Mouse (Mus musculus) heart, embryonic 10.5 days (tissue): Measurements from ENCODE around the gene Hlcs. TPM values are rescaled to one million over a fixed set of nuclear protein-coding genes. Genes with fewer than 3 reads are reported as not detected.

Experiments used
- DNase-seq: peaks from one replicate; pipeline ENCODE4 v3.0.0-alpha.2; 2017; ENCODE audit warnings: low spot score
- H3K27ac ChIP-seq: fragments of 300-500 bp; sonication (generic); 2 replicates; pipeline ENCODE4 v1.5.1; 2016; ENCODE audit warnings: mild to moderate bottlenecking
- H3K27me3 ChIP-seq: fragments of 300-500 bp; sonication (generic); 2 replicates; pipeline ENCODE4 v1.6.1; 2016; ENCODE audit warnings: mild to moderate bottlenecking; ENCODE audit not compliant: poor library complexity, insufficient read depth, severe bottlenecking
- H3K36me3 ChIP-seq: fragments of 300-500 bp; sonication (generic); 2 replicates; pipeline ENCODE4 v1.6.1; 2016; ENCODE audit warnings: mild to moderate bottlenecking, moderate library complexity
- H3K4me1 ChIP-seq: fragments of 300-500 bp; sonication (generic); 2 replicates; pipeline ENCODE4 v1.6.1; 2016; ENCODE audit warnings: mild to moderate bottlenecking
- H3K4me3 ChIP-seq: fragments of 300-500 bp; sonication (generic); 2 replicates; pipeline ENCODE4 v1.5.1; 2016; ENCODE audit warnings: mild to moderate bottlenecking, moderate library complexity
- H3K9me3 ChIP-seq: fragments of 300-500 bp; sonication (generic); 2 replicates; pipeline ENCODE4 v1.6.1; 2016; ENCODE audit warnings: mild to moderate bottlenecking, moderate library complexity
- WGBS: fragments of 180-500 bp; shearing (Covaris S2); methylation state at CpG from one replicate; pipeline ENCODE4 v1.1.7; 2016; 5-methylcytosine and 5-hydroxymethylcytosine counted together
- polyA plus RNA-seq: library from polyadenylated mRNA; unstranded; fragments of >200 nt; fragmentation: Nextera tagmentation; extraction: Ambion mirVana; gene quantifications from 2 replicates; pipeline ENCODE4 v1.2.1, GENCODE M21; 2016

Hlcs gene
- polyA plus RNA-seq, 1 experiment from 2014 or later, result 11.0 TPM

DNA sequence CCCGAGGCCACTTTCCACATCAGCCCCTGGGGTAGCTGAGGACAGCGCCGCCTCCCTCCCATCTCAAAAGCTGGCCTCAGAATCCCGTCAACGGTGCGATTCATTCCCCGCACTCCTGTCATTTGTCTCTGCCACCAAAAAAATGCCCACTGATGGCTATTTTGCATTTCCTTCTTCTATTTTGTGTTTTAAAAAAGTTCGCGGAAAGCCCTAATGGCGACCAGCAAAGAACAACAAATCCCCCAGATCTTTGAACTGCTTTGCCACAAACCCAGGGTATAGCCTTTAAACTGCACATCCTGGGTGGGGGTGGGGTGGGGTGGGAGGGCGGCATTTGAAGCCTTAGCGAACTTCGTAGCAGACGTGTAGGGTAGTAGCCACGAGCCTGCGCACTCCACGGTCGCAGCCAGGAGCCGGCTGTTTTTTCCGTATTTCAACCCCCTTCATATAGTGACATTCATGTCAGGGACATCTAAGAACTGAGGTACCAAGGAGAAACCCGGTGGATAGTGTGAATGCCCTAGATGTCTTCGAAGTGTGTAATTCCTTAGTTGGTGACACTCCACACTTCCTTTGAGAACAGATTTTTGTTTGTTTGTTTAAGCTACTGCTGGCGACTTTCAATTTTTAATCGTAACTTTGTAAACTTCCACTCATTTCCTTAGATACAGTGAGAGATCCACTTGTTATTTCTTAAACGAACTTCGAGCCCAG, 218.1 kb downstream of the Hlcs start:
- no peak overlapping the region for H3K4me3 ChIP-seq

GRCm38 (mm10) chr16:94094251-94095108, 218.9 kb downstream of the Hlcs start:
- Histone ChIP-seq H3K36me3 (no peaks in the 10 kb centered on the region), H3K27me3 (peaks cover 94% of the 10 kb centered on the region), H3K4me1 (peaks cover 24% of the 10 kb centered on the region), H3K4me3 (peak overlapping the region; percentile 15; the same call in 1 of the 2 replicates), H3K27ac (no peak overlapping the region), H3K9me3 (no peaks in the 10 kb centered on the region)
- DNase-seq, result no peak
- under 1% methylated on average over 48 of the region's 48 CpGs for WGBS

More for the DNA sequence above, 218.1 kb downstream of the Hlcs start:
- peaks cover 24% of the 10 kb centered on the region for H3K4me1 ChIP-seq
- no peaks in the 10 kb centered on the region for H3K36me3 ChIP-seq
- no peaks in the 10 kb centered on the region for H3K9me3 ChIP-seq
- H3K27me3 ChIP-seq, result peaks cover 94% of the 10 kb centered on the region
- H3K27ac ChIP-seq, result no peak overlapping the region
- under 1% methylated on average over 26 of the region's 26 CpGs for WGBS
- no peak for DNase-seq

DNA sequence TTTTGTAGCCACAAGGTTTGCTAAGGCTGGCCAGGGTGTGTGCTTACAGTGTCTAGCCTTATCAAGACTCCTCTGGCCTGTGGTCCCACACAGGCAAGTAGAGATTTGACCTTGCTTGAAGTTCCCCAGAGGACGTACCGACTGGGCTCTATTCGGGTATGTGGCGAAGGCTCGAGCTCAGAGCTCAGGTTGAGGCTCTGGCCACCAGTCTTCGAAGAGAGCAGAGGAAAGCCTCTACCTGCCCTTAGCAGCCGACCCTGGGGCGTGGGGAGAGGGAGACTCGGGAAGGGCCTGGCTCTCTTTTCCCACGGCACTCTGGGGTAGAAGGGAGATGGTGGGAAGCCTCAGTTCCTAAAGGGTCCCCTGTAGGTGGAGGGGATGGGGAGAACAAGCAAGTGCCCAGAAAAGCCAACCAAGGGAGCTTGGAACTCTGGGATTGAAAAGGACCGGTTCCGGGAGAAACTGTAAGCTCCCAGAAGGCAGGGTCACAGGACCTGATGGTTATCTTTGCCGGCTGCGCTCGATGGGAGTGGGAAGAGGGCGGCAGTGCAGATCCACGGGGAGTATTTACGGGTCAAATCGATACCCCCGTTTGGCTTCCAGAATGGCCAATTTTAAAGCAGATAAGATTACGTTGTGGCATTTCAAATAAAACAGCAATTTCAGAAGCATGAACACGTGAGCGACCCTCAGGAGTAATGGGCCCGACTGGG, 220.1 kb downstream of the Hlcs start:
- 1% methylated on average over 24 of the region's 24 CpGs for WGBS

DNA sequence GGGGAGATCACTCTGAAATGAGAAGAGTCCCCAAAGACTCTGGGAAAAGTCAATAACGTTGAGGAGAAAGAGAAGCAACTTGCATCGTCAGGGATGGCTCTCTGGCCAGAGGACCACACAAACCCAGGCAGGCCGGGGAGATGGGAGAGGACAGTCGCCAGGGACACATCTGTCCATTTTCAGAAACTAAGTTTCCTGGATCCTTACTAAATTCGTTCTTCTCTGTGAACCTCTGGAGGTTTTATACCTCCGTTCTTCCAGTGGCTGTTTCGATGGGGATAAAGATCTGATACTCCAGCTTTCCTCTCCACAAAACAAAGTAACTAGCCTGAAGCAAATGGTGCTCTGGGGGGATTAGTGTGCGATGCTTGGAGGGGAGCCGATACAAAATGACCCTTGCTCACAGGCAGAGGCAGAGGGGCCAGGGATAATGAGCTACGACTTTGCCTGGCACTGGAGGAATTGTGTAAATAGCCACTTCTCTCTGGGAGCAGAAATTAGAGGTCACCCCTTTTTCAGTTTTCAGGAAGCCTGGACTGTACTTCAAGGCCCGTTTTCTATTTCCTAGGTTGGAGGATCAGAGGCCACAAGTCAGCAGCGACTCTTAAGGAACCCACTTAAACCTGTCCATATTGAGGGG, 220.7 kb downstream of the Hlcs start:
- DNase-seq, result no peak

More for the DNA sequence above, 220.1 kb downstream of the Hlcs start:
- H3K4me1 ChIP-seq, result peaks cover 24% of the 10 kb centered on the region
- no peak overlapping the region for H3K27ac ChIP-seq
- H3K36me3 ChIP-seq, result no peaks in the 10 kb centered on the region
- peaks cover 94% of the 10 kb centered on the region for H3K27me3 ChIP-seq
- DNase-seq, result no peak
- H3K9me3 ChIP-seq, result no peaks in the 10 kb centered on the region
- no peak overlapping the region for H3K4me3 ChIP-seq

GRCm38 (mm10) chr16:94088819-94089692, 224.3 kb downstream of the Hlcs start:
- no peak overlapping the region for H3K27ac ChIP-seq
- 5% methylated on average over 14 of the region's 14 CpGs for WGBS
- no peak for DNase-seq
- no peaks in the 10 kb centered on the region for H3K36me3 ChIP-seq
- peaks cover 31% of the 10 kb centered on the region for H3K4me1 ChIP-seq
- no peak overlapping the region for H3K4me3 ChIP-seq
- no peaks in the 10 kb centered on the region for H3K9me3 ChIP-seq
- H3K27me3 ChIP-seq, result peaks cover 100% of the 10 kb centered on the region

More for the DNA sequence above, 220.7 kb downstream of the Hlcs start:
- H3K27me3 ChIP-seq, result peaks cover 94% of the 10 kb centered on the region
- 1% methylated on average over 12 of the region's 12 CpGs for WGBS
- peaks cover 17% of the 10 kb centered on the region for H3K4me1 ChIP-seq
- no peaks in the 10 kb centered on the region for H3K36me3 ChIP-seq
- no peak overlapping the region for H3K27ac ChIP-seq
- H3K4me3 ChIP-seq, result no peak overlapping the region
- no peaks in the 10 kb centered on the region for H3K9me3 ChIP-seq

- Histone ChIP-seq H3K27me3 (peaks cover 100% of the 10 kb centered on the region), H3K36me3 (no peaks in the 10 kb centered on the region), H3K4me1 (peaks cover 32% of the 10 kb centered on the region), H3K27ac (no peak overlapping the region), H3K9me3 (no peaks in the 10 kb centered on the region), H3K4me3 (no peak overlapping the region)
- no peak for DNase-seq
- 3% methylated on average over 11 of the region's 11 CpGs for WGBS
These were observed 225.1 kb downstream of the Hlcs start for GRCm38 (mm10) chr16:94088226-94088748.

DNA sequence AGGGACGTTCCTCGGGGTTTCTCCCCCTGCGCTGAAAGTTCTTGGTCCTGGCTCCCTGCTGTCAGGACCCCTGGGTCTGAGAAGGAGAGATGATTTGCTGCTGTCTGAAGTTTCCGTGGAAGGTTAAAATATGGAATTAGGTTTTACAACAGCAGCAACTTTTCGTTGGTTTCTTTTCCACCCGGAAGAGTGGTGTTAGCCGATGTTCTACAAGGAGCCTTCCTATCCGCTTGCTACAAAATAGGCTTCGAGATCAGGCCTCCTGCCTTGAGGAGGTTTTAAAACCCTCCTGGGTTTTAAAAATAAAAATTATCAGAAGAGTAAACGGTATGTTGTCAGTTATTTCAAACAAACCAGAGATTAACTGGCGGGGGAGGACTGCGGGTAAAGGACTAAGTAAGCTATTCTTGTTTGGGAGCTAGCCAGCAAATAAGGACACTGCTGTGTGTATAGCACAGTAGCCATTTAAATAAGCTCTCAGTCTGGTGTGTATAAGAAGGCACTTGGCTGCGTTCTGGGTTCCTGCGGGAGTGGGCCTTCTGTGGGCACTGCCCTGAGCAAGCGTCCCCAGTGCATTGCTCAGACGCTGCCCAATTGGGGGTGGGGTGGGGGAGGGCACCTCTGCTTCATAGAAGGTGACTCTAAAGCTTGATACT, 225.7 kb downstream of the Hlcs start:
- Histone ChIP-seq H3K27me3 (peaks cover 100% of the 10 kb centered on the region), H3K4me3 (peak overlapping the region; percentile 29; the same call in 1 of the 2 replicates), H3K4me1 (peaks cover 30% of the 10 kb centered on the region), H3K9me3 (no peaks in the 10 kb centered on the region), H3K36me3 (no peaks in the 10 kb centered on the region), H3K27ac (no peak overlapping the region)
- no peak for DNase-seq
- WGBS, result 4% methylated on average over 16 of the region's 16 CpGs

DNA sequence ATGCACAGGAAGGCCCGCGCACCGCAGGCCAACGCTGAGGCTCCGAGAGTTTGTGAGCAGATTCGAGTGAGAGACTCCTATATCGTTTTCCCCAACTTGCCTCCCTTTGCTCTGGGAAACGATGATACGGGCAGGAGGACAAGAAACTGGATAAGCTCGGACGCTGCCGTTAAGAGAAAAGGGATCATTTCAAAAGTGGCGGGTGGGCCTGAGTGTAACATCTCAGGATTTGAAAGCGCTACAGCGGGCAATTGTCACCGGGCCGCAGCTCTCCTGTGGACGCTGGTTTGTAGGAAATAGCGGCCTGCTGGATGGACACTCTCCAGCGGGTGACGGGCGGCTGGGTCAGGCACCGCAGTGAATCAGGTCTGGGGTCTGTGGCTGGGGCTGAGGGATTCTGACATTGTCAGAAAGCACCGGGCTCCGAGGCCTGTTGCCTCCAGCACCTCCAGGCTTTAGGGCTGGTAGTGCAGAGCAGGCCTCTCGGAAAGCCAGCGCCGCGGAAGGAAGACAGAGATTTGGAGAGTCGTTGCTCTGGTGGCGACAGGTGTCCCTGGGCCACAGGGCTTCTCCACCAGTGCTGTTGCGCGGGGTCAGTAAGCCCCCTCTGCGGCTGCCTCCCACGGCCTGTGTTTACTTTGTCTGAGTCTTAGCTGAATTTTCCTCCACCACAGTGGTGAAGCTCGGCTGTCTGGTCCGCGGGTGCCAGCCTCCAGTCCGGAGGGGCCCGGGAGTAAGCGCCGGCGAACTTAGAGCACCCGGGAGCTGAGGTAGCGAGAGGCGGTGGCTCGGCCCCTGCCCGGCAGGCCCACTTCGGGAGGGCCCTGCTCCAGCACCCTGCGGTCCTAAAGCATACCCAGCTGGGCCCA, 226.4 kb downstream of the Hlcs start:
- peak overlapping the region; percentile 29 for H3K4me3 ChIP-seq
- H3K27me3 ChIP-seq, result peaks cover 100% of the 10 kb centered on the region
- H3K9me3 ChIP-seq, result no peaks in the 10 kb centered on the region
- peaks cover 30% of the 10 kb centered on the region for H3K4me1 ChIP-seq
- DNase-seq, result no peak
- under 1% methylated on average over 50 of the region's 50 CpGs for WGBS
- H3K27ac ChIP-seq, result no peak overlapping the region
- no peaks in the 10 kb centered on the region for H3K36me3 ChIP-seq

DNA sequence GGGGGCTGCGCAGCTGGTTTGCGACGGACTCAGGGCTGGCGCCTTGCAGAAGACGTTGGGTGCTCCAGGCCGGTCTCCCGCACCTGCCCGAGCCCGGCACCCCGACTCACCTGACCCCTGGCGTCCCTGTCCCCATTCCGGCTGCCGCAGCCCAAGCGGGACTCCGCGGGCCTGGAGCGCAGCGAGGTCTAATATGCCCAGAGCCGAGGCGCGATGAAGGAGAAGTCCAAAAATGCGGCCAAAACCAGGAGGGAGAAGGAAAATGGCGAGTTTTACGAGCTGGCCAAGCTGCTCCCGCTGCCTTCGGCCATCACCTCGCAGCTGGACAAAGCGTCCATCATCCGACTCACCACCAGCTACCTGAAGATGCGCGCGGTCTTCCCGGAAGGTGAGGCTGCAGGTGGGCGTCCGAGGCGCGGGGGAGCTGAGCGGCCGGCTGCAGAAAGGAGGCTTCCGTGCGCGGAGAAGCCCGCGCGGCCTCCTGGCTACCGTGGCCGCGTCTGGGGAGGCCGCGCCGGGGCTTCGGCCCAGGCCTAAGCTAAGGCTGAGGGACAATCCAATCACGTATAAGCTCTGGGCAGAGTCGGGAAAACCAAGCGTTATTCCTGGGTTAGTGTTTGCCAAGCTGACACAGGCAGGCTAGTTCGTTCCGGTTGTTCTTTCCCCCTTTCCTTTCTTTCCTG, 227.6 kb downstream of the Hlcs start:
- peak overlapping the region; percentile 58 for H3K4me3 ChIP-seq
- H3K27me3 ChIP-seq, result peaks cover 100% of the 10 kb centered on the region
- H3K27ac ChIP-seq, result no peak overlapping the region
- under 1% methylated on average over 57 of the region's 57 CpGs for WGBS
- peaks cover 30% of the 10 kb centered on the region for H3K4me1 ChIP-seq
- no peaks in the 10 kb centered on the region for H3K36me3 ChIP-seq
- no peak for DNase-seq
- H3K9me3 ChIP-seq, result no peaks in the 10 kb centered on the region
